Mouse (Mus musculus): ENCODE measurements around the gene Rplp2.
A peak's percentile ranks its signal among the peaks of the same experiment; 100 is the strongest.
"Not testable (repeated sequence)": the region's sequence is repeated elsewhere in the genome, so short reads cannot be mapped to it uniquely, and the experiment has no call there.

The Rplp2 gene

GRCm38 (mm10) chr7:141446374-141446773 lies 796 bp upstream of the Rplp2 start:
- DNase-seq (ENCODE audit: low spot score in 2 of 2), result not testable (repeated sequence)

GRCm38 (mm10) chr7:141451928-141452327 lies 4.8 kb downstream of the Rplp2 start:
- DNase-seq (ENCODE audit: low spot score in 2 of 2), result no peak

GRCm38 (mm10) chr7:141453636-141454035 lies 6.5 kb downstream of the Rplp2 start:
- no peak for DNase-seq (ENCODE audit: low spot score in 2 of 2)

GRCm38 (mm10) chr7:141454967-141455551 lies 7.9 kb downstream of the Rplp2 start, which contains the start of gene Pnpla2:
Pnpla2 (plus strand) TSS chr7:141455198.
- peak; percentile 92 to 94 for DNase-seq (ENCODE audit: low spot score in 2 of 2)

GRCm38 (mm10) chr7:141455610-141456314 lies 8.6 kb downstream of the Rplp2 start:
- peak; percentile 15 to 53 for DNase-seq (ENCODE audit: low spot score in 2 of 2)

GRCm38 (mm10) chr7:141456739-141457138 lies 9.6 kb downstream of the Rplp2 start:
- no peak for DNase-seq (ENCODE audit: low spot score in 2 of 2)

GRCm38 (mm10) chr7:141457236-141457635 lies 10.1 kb downstream of the Rplp2 start:
- no peak for DNase-seq (ENCODE audit: low spot score in 2 of 2)

- peak; percentile 41 to 62 for DNase-seq (ENCODE audit: low spot score in 2 of 2)
These were observed 11.0 kb downstream of the Rplp2 start for GRCm38 (mm10) chr7:141457986-141458660.

- no peak for DNase-seq (ENCODE audit: low spot score in 2 of 2)
These were observed 11.5 kb downstream of the Rplp2 start for GRCm38 (mm10) chr7:141458661-141459060.

- no peak for DNase-seq (ENCODE audit: low spot score in 2 of 2)
These were observed 12.1 kb downstream of the Rplp2 start for GRCm38 (mm10) chr7:141459301-141459711.

GRCm38 (mm10) chr7:141460001-141460390 lies 12.8 kb downstream of the Rplp2 start:
- no peak for DNase-seq (ENCODE audit: low spot score in 2 of 2)

GRCm38 (mm10) chr7:141460391-141461113 lies 13.4 kb downstream of the Rplp2 start, which contains the start of gene Cracr2b:
Cracr2b (plus strand) TSS chr7:141461094.
- DNase-seq (ENCODE audit: low spot score in 2 of 2), result no peak

GRCm38 (mm10) chr7:141461521-141462332 lies 14.6 kb downstream of the Rplp2 start:
- no peak for DNase-seq (ENCODE audit: low spot score in 2 of 2)

GRCm38 (mm10) chr7:141462333-141462821 lies 15.2 kb downstream of the Rplp2 start:
- DNase-seq (ENCODE audit: low spot score in 2 of 2), result no peak

GRCm38 (mm10) chr7:141463824-141464602 lies 16.8 kb downstream of the Rplp2 start:
- DNase-seq (ENCODE audit: low spot score in 2 of 2), result no peak

GRCm38 (mm10) chr7:141464603-141465201 lies 17.5 kb downstream of the Rplp2 start:
- peak in 1 of 2 experiments; percentile 15 for DNase-seq (ENCODE audit: low spot score in 2 of 2)

- DNase-seq (ENCODE audit: low spot score in 2 of 2), result no peak
These were observed 18.3 kb downstream of the Rplp2 start for GRCm38 (mm10) chr7:141465388-141466044.

GRCm38 (mm10) chr7:141466045-141466394 lies 18.9 kb downstream of the Rplp2 start:
- DNase-seq (ENCODE audit: low spot score in 2 of 2), result no peak

- DNase-seq (ENCODE audit: low spot score in 2 of 2), result no peak
These were observed 19.5 kb downstream of the Rplp2 start for GRCm38 (mm10) chr7:141466607-141467148.

Measured in spleen, postnatal 14 days (tissue).